Mouse (Mus musculus): ENCODE data around the gene Pde4b.
A peak's percentile ranks its signal among the peaks of the same experiment; 100 is the strongest.

Pde4b gene

GRCm38 (mm10) chr4:102297558-102297957 is 210.2 kb downstream of the Pde4b start:
- no peak for DNase-seq

GRCm38 (mm10) chr4:102302568-102302967 is 215.2 kb downstream of the Pde4b start:
- no peak for DNase-seq

- DNase-seq, result no peak
Observed at GRCm38 (mm10) chr4:102307661-102308297, 220.4 kb downstream of the Pde4b start.

- DNase-seq, result no peak
Observed at GRCm38 (mm10) chr4:102310630-102311029, 223.3 kb downstream of the Pde4b start.

GRCm38 (mm10) chr4:102316011-102316410 is 228.7 kb downstream of the Pde4b start:
- DNase-seq, result no peak

- DNase-seq, result no peak
Observed at GRCm38 (mm10) chr4:102316699-102317285, 229.4 kb downstream of the Pde4b start.

- no peak for DNase-seq
Observed at GRCm38 (mm10) chr4:102318596-102318995, 231.3 kb downstream of the Pde4b start.

GRCm38 (mm10) chr4:102321340-102321739 is 234.0 kb downstream of the Pde4b start:
- no peak for DNase-seq

- DNase-seq, result no peak
Observed at GRCm38 (mm10) chr4:102332386-102332785, 245.0 kb downstream of the Pde4b start.

- no peak for DNase-seq
Observed at GRCm38 (mm10) chr4:102332885-102333284, 245.5 kb downstream of the Pde4b start.

- no peak for DNase-seq
Observed at GRCm38 (mm10) chr4:102346911-102347492, 259.7 kb downstream of the Pde4b start.

GRCm38 (mm10) chr4:102351476-102352475 is 264.4 kb downstream of the Pde4b start:
- no peak for DNase-seq

GRCm38 (mm10) chr4:102353641-102354403 is 266.5 kb downstream of the Pde4b start:
- no peak for DNase-seq

GRCm38 (mm10) chr4:102368105-102368735 is 280.9 kb downstream of the Pde4b start:
- DNase-seq, result no peak

- DNase-seq, result no peak
Observed at GRCm38 (mm10) chr4:102374614-102375013, 287.3 kb downstream of the Pde4b start.

GRCm38 (mm10) chr4:102382763-102383505 is 295.6 kb downstream of the Pde4b start:
- DNase-seq, result no peak

GRCm38 (mm10) chr4:102393605-102394004 is 306.3 kb downstream of the Pde4b start:
- no peak for DNase-seq

GRCm38 (mm10) chr4:102397334-102397733 is 310.0 kb downstream of the Pde4b start:
- DNase-seq, result no peak

- DNase-seq, result no peak
Observed at GRCm38 (mm10) chr4:102398512-102398911, 311.2 kb downstream of the Pde4b start.

- no peak for DNase-seq
Observed at GRCm38 (mm10) chr4:102406848-102407247, 319.5 kb downstream of the Pde4b start.

- DNase-seq, result peak; percentile 10
Observed at GRCm38 (mm10) chr4:102408132-102408531, 320.8 kb downstream of the Pde4b start.

All from lung, postnatal 14 days (tissue).